Mouse (Mus musculus): Measurements from ENCODE around the gene Zfp992. TPM values are rescaled to one million over a fixed set of nuclear protein-coding genes. Genes with fewer than 3 reads are reported as not detected.

Zfp992 gene
- 1.00 and 1.1 TPM in 2 replicates for polyA plus RNA-seq (2012; rRNA removed)

DNA sequence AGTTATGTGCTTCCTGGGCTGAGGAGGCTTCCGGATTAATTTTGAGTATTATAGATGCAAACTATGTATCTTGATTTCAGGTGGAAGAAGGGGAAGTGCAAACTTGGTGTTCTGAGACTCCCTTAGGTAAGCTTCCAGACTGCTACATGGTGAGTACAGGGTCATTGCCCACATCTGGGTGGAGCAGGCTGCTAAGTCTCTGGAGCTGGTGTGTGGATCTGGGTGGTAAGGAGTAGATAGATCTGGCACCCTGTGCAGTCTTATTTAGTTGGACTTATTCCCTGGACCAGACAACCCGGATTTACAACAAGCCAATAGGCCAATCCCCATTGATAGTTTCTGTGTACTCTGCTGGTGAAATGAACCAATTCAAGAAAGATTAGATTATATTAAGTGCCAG is at the start of gene Zfp992:
Gene Zfp992 (plus strand): TSS at position 74 of the 400 bp plus-strand sequence.

DNA sequence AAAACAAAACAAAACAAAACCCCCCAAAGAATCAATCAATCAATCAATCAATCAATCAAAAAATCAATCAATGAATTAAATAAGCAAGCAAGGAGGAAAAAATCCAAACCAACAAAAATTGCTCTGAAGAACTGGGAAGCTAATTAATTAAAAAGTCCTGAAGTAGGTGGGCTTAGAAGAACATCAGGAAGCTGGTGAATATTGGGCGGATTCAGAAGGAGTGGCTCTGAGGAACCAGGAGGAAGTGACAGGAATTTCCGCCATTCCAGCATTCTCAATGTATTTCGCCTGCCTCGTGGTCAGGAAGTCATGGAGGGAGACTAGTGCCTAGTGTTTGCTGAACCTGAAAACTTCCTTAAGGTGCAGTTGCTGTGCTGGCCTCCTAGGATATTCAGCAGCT is 52.9 kb downstream of the Zfp992 start, which contains the start of gene Zfp981:
Gene Zfp981 (plus strand): TSS at position 301 of the 400 bp plus-strand sequence.

Other genes starting within 250 kb of the Zfp992 start
- gene Zfp981, start 53.0 kb downstream of the Zfp992 start, polyA plus RNA-seq (2012; rRNA removed), result 0.23 and 0.27 TPM in 2 replicates
- gene Zfp993, start 161.9 kb downstream of the Zfp992 start, polyA plus RNA-seq (2012; rRNA removed), result 0.67 and 2.4 TPM in 2 replicates

Data from central nervous system, embryonic 18 days (tissue).